Mouse (Mus musculus) forebrain, embryonic 11.5 days (tissue): Measurements from ENCODE around the gene Kdm6b. TPM values are rescaled to one million over a fixed set of nuclear protein-coding genes. Genes with fewer than 3 reads are reported as not detected.

ENCODE experiments used
- ATAC-seq: fragments of 200-750 bp; cut with Nextera tagmentation; replicated peaks from 2 replicates; pipeline ENCODE4 v1.8.0; 2017; ENCODE audit warnings: moderate TSS enrichment; ENCODE audit not compliant: low FRiP score
- DNase-seq: peaks from one replicate; pipeline ENCODE4 v3.0.0-alpha.2; 2017; ENCODE audit warnings: low spot score
- H3K27ac ChIP-seq: fragments of 300-500 bp; sonication (generic); 2 replicates; pipeline ENCODE4 v1.5.1; 2014; ENCODE audit warnings: low read depth, low read length
- H3K27me3 ChIP-seq: fragments of 300-500 bp; sonication (generic); 2 replicates; pipeline ENCODE4 v1.6.1; 2014; ENCODE audit warnings: mild to moderate bottlenecking, low read length, mixed read lengths; ENCODE audit not compliant: control insufficient read depth, insufficient read depth
- H3K36me3 ChIP-seq: fragments of 300-500 bp; sonication (generic); 2 replicates; pipeline ENCODE4 v1.6.1; 2014; ENCODE audit warnings: mild to moderate bottlenecking, low read length, moderate library complexity, mixed read lengths; ENCODE audit not compliant: control insufficient read depth, insufficient read depth
- H3K4me1 ChIP-seq: fragments of 300-500 bp; sonication (generic); replicated peaks from 2 replicates; pipeline ENCODE4 v1.6.1; 2014; ENCODE audit warnings: low read length, mixed read lengths; ENCODE audit not compliant: control insufficient read depth, insufficient read depth
- H3K4me2 ChIP-seq: fragments of 300-500 bp; sonication (generic); 2 replicates; pipeline ENCODE4 v1.6.1; 2014; ENCODE audit warnings: low read depth, mild to moderate bottlenecking, low read length, moderate library complexity, mixed read lengths; ENCODE audit not compliant: severe bottlenecking
- H3K4me3 ChIP-seq: fragments of 300-500 bp; sonication (generic); 2 replicates; pipeline ENCODE4 v1.5.1; 2014; ENCODE audit warnings: low read depth, low read length
- H3K9ac ChIP-seq: fragments of 300-500 bp; sonication (generic); 2 replicates; pipeline ENCODE4 v1.6.1; 2014; ENCODE audit warnings: low read length
- H3K9me3 ChIP-seq: fragments of 300-500 bp; sonication (generic); 2 replicates; pipeline ENCODE4 v1.6.1; 2016; ENCODE audit warnings: low read length, mixed read lengths; ENCODE audit not compliant: control insufficient read depth
- WGBS: fragments of 180-500 bp; shearing (Covaris S2); extraction: QIAGEN DNeasy Blood & Tissue Kit; methylation state at CpG from one replicate; pipeline ENCODE4 v1.1.7; 2014; 5-methylcytosine and 5-hydroxymethylcytosine counted together
- polyA plus RNA-seq: library from polyadenylated mRNA; unstranded; fragments of >200 nt; fragmentation: Nextera tagmentation; extraction: Ambion mirVana; gene quantifications from 2 replicates; pipeline ENCODE4 v1.2.1, GENCODE M21; 2014

Gene Kdm6b
- polyA plus RNA-seq, 1 experiment from 2014 or later, result 40.9 TPM

DNA sequence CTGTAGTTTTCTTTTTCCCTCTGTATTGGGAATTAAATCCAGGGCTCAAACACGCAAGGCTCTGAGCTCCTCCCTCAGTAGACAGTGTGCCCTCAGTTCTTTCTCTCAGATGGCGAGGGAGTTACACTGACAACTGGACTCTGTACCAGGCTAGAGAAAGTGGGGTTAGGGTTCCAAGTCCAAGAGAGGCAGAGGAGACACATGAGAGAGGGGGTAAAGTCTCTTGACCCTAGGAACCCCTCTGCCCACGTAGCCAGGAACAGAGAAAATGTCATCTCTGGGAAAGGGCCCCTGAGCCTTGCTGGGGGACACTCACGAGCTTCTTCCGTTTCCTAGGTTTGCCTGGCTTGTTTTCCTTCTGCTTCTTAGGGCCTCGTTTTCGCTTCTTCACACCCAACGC, 49.1 kb downstream of the Kdm6b start:
- 52% methylated on average over 8 of the region's 8 CpGs for WGBS
- Histone ChIP-seq H3K27ac (no peak overlapping the region), H3K9me3 (no peaks in the 10 kb centered on the region), H3K4me1 (peaks cover 26% of the 10 kb centered on the region), H3K4me2 (no peak overlapping the region), H3K4me3 (no peak overlapping the region; the same call in 1 of the 2 replicates), H3K36me3 (peaks cover 24% of the 10 kb centered on the region), H3K9ac (peak overlapping the region; percentile 2; the same call in 1 of the 2 replicates), H3K27me3 (no peaks in the 10 kb centered on the region)
- ATAC-seq (no peak), DNase-seq (no peak)

DNA sequence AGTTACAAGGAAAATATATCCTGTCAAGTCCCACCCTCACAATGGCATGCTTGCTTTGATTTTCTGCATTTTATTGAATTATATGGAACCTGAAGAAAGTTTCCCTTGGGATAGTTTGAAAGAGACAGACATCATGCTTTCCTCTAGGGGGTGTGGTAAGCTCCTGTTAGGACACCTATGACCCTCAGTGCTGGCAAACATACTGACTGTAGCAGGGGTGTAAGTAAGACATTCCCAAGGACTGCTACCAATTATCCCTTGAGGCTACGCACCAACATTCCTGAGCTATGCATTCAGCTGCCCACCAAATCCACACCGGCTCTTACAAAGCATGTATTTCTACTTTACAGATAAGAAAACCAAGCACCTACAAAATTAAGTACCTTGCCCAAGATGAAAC, 51.0 kb downstream of the Kdm6b start:
- no peaks in the 10 kb centered on the region for H3K9me3 ChIP-seq
- H3K36me3 ChIP-seq, result peaks cover 32% of the 10 kb centered on the region
- peaks cover 21% of the 10 kb centered on the region for H3K4me1 ChIP-seq
- no peak overlapping the region for H3K4me3 ChIP-seq
- WGBS, result 77% methylated on average over 2 of the region's 2 CpGs
- no peak for DNase-seq
- no peak overlapping the region for H3K4me2 ChIP-seq
- ATAC-seq, result no peak
- H3K27ac ChIP-seq, result no peak overlapping the region
- no peak overlapping the region for H3K9ac ChIP-seq
- no peaks in the 10 kb centered on the region for H3K27me3 ChIP-seq

DNA sequence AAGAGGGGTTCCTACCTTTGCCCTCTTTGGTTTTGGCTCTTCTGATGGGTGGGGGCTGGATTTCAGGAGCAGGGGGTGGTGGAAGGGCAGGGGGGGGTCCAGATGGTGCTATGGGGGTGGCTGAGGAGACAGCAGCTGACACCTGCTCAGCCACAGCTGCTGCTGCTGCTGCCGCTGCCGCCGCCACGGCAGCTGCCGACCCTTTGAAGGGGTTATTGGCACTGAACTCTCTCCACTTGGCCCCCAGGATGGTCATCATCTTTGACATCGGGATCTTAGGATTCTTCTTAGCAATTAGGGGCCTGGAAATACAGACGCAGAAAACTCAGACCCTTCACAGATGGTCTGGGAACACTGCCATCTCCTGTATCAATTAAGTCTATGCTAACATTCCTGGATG, 51.5 kb downstream of the Kdm6b start:
- Histone ChIP-seq H3K4me2 (no peak overlapping the region), H3K27me3 (no peaks in the 10 kb centered on the region), H3K9me3 (no peaks in the 10 kb centered on the region), H3K36me3 (peaks cover 35% of the 10 kb centered on the region), H3K4me3 (no peak overlapping the region), H3K27ac (no peak overlapping the region), H3K9ac (no peak overlapping the region), H3K4me1 (peaks cover 19% of the 10 kb centered on the region)
- WGBS, result 71% methylated on average over 7 of the region's 7 CpGs
- ATAC-seq (no peak), DNase-seq (no peak)

DNA sequence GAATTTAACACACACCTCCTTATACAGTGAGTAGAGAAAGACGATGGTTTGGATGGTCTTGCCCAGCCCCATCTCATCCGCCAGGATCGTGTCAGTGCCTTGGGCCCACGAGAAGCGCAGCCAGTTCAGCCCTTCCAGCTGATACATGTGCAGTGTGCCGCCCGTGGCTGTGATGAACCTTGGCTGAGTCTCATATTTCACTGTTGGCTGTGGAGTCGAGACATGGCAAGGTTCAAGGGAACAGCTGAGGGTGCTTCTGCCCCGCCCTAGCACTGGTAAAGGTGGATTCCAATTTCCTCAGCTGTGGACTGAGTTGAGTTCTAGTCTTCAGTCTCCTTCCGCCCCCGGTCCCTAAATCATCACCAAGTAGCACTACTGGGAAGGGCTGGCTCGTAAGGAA, 55.8 kb downstream of the Kdm6b start:
- WGBS, result 91% methylated on average over 12 of the region's 12 CpGs
- Histone ChIP-seq H3K27me3 (no peaks in the 10 kb centered on the region), H3K9ac (no peak overlapping the region), H3K4me2 (no peak overlapping the region), H3K4me1 (no peaks in the 10 kb centered on the region), H3K36me3 (peaks cover 32% of the 10 kb centered on the region), H3K27ac (no peak overlapping the region), H3K4me3 (no peak overlapping the region), H3K9me3 (no peaks in the 10 kb centered on the region)
- DNase-seq (no peak), ATAC-seq (no peak)

DNA sequence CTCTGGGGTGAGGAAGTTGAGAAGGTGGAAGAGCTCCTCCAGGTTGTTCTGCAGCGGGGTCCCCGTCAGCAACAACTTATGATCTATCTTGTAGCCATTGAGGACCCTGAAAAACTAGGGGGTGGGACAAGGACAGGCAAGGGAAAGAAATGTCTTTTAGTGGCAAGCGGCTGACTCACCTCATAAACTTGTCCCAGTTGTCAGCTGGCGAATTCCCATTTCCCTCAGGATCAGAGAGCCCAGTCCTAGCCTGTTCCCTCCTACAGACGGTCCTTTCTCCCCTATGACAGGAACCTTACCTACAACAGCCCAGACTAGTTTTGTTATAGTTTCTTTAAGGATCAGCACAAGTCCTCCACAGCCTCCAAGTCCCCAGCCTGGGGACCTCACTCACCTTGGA, 56.9 kb downstream of the Kdm6b start:
- Histone ChIP-seq H3K27me3 (no peaks in the 10 kb centered on the region), H3K4me3 (no peak overlapping the region), H3K9ac (no peak overlapping the region), H3K27ac (no peak overlapping the region), H3K4me2 (no peak overlapping the region), H3K4me1 (no peaks in the 10 kb centered on the region), H3K9me3 (no peaks in the 10 kb centered on the region), H3K36me3 (peaks cover 30% of the 10 kb centered on the region)
- DNase-seq, result no peak
- ATAC-seq, result no peak
- 95% methylated on average over 5 of the region's 5 CpGs for WGBS

Other genes starting within 250 kb of the Kdm6b start
- gene Alox8, start 215.8 kb downstream of the Kdm6b start, polyA plus RNA-seq, result 0.08 and 0.11 TPM in 2 replicates
- gene Gucy2e, start 176.6 kb downstream of the Kdm6b start, polyA plus RNA-seq, result 0.05 and 0.07 TPM in 2 replicates
- 31.7 and 32.1 TPM in 2 replicates for gene Cntrob, start 89.9 kb downstream of the Kdm6b start, polyA plus RNA-seq
- gene Trappc1, start 89.7 kb downstream of the Kdm6b start, polyA plus RNA-seq, result 188 and 196 TPM in 2 replicates
- 3.5 and 3.7 TPM in 2 replicates for gene Kcnab3, start 87.4 kb downstream of the Kdm6b start, polyA plus RNA-seq
- 25.7 and 30.1 TPM in 2 replicates for gene Rnf227, start 73.2 kb downstream of the Kdm6b start, polyA plus RNA-seq
- 53.0 and 61.4 TPM in 2 replicates for gene Chd3, start 44.3 kb downstream of the Kdm6b start, polyA plus RNA-seq
- 105 and 109 TPM in 2 replicates for gene Naa38, start 18.2 kb downstream of the Kdm6b start, polyA plus RNA-seq
- gene Cyb5d1, start 18.0 kb downstream of the Kdm6b start, polyA plus RNA-seq, result 43.7 and 44.4 TPM in 2 replicates
- gene Tmem88, start 15.4 kb downstream of the Kdm6b start, polyA plus RNA-seq, result 15.6 and 18.5 TPM in 2 replicates
- 2.1 and 2.6 TPM in 2 replicates for gene Dnah2, start 135.4 kb upstream of the Kdm6b start, polyA plus RNA-seq
- gene Efnb3, start 146.5 kb upstream of the Kdm6b start, polyA plus RNA-seq, result 13.1 and 14.9 TPM in 2 replicates
- 39.3 and 44.1 TPM in 2 replicates for gene Wrap53, start 166.6 kb upstream of the Kdm6b start, polyA plus RNA-seq
- 168 and 175 TPM in 2 replicates for gene Trp53, start 166.7 kb upstream of the Kdm6b start, polyA plus RNA-seq
- gene Atp1b2, start 192.3 kb upstream of the Kdm6b start, polyA plus RNA-seq, result 9.3 and 12.6 TPM in 2 replicates
- not detected in 2 replicates for gene Shbg, start 204.2 kb upstream of the Kdm6b start, polyA plus RNA-seq
- gene Sat2, start 208.3 kb upstream of the Kdm6b start, polyA plus RNA-seq, result 13.9 and 17.7 TPM in 2 replicates
- gene Fxr2, start 219.3 kb upstream of the Kdm6b start, polyA plus RNA-seq, result 33.6 and 44.1 TPM in 2 replicates
- not detected in 2 replicates for gene Sox15, start 241.6 kb upstream of the Kdm6b start, polyA plus RNA-seq
- 39.0 TPM in 2 replicates for gene Mpdu1, start 249.0 kb upstream of the Kdm6b start, polyA plus RNA-seq